Comparison of ENCODE assay signal across 9 mouse cellular contexts in genomic region chr7:27384731-27385130, GRCm38 (mm10). TPM values are rescaled to one million over a fixed set of nuclear protein-coding genes. Genes with fewer than 3 reads are reported as not detected.
DNase-seq lines count a peak whose midpoint lies in the region; ATAC-seq lines count a peak whose summit lies in the region.
"Had no signal": no experiment of that assay in that cellular context is flagged by ENCODE, and none has a peak within 500 bp of the region (broad histone marks: within the 10 kb centered on the region; RNA-seq: fewer than 3 reads in every experiment).

No protein-coding gene starts in this region.

- no peak overlapping the region for H3K4me3 ChIP-seq in embryonic facial prominence, embryonic 14.5 days (ENCODE audit: low read depth, low read length)

- H3K9me3 ChIP-seq in embryonic facial prominence, embryonic 14.5 days (ENCODE audit: control insufficient read depth, low read length) = no peaks in the 10 kb centered on the region

- ATAC-seq in embryonic facial prominence, embryonic 14.5 days (ENCODE audit: low read depth) = no peak
- ATAC-seq in megakaryocyte progenitor cell, adult 5-6 weeks (replicated peaks; ENCODE audit: poor library complexity) = peak; percentile 87

- peak; percentile 36 to 62 for DNase-seq in cerebellum, adult 18-20 months
- DNase-seq in cerebellum, adult 9-10 months = no peak
- peak; percentile 72 for DNase-seq in right cerebral cortex, postnatal 14 days
- DNase-seq in right cerebral cortex, postnatal 25 days = no peak
- peak; percentile 56 for DNase-seq in embryonic facial prominence, embryonic 14.5 days (ENCODE audit: low spot score)
- DNase-seq in kidney, postnatal 36 days = peak; percentile 48 to 90
- DNase-seq in thymus, postnatal 14 days = peak; percentile 75

- no peaks in the 10 kb centered on the region for H3K36me3 ChIP-seq in embryonic facial prominence, embryonic 14.5 days (ENCODE audit: control insufficient read depth, insufficient read depth, low read length)

- H3K4me1 ChIP-seq in embryonic facial prominence, embryonic 14.5 days (ENCODE audit: control insufficient read depth, insufficient read depth, low read length) = 0 out of 2 replicates have a peak, but pooled peaks cover under 1% of the 10 kb centered on the region

- H3K4me2 ChIP-seq in embryonic facial prominence, embryonic 14.5 days (ENCODE audit: low read depth, low read length) = no peak overlapping the region

- H3K27me3 ChIP-seq in embryonic facial prominence, embryonic 14.5 days (replicated peaks; ENCODE audit: control insufficient read depth, insufficient read depth, low read length) = no peaks in the 10 kb centered on the region

- H3K9ac ChIP-seq in embryonic facial prominence, embryonic 14.5 days (ENCODE audit: low read depth, low read length) = no peak overlapping the region

- no peak overlapping the region for H3K27ac ChIP-seq in embryonic facial prominence, embryonic 14.5 days (replicated peaks; ENCODE audit: low read depth, low read length)

- WGBS in embryonic facial prominence, embryonic 14.5 days = 27% methylated on average over 4 of the region's 4 CpGs

RNA-seq across cellular contexts. Expression of gene Gm20479, which starts 27.5 kb away (rescaled TPM):
- not detected in 2 replicates for polyA plus RNA-seq in embryonic facial prominence, embryonic 14.5 days (2014; fragmentation: Nextera tagmentation; extraction: Ambion mirVana)
- total RNA-seq in megakaryocyte progenitor cell, adult 5-6 weeks (2015) = not detected in 2 replicates
- total RNA-seq in megakaryocyte progenitor cell, adult 5-6 weeks (2017) = not detected in 2 replicates
- total RNA-seq: layer of hippocampus, postnatal 36 days had no signal

RNA-seq across cellular contexts. Expression of gene Shkbp1, which starts 28.9 kb away (rescaled TPM):
- 26.5 and 30.3 TPM in 2 replicates for polyA plus RNA-seq in embryonic facial prominence, embryonic 14.5 days (2014; fragmentation: Nextera tagmentation; extraction: Ambion mirVana)
- total RNA-seq in megakaryocyte progenitor cell, adult 5-6 weeks (2015) = 18.8 and 23.9 TPM in 2 replicates
- total RNA-seq in megakaryocyte progenitor cell, adult 5-6 weeks (2017) = 10.7 and 11.0 TPM in 2 replicates

RNA-seq across cellular contexts. Expression of gene Ltbp4, which starts 47.2 kb away (rescaled TPM):
- 74.2 and 74.8 TPM in 2 replicates for polyA plus RNA-seq in embryonic facial prominence, embryonic 14.5 days (2014; fragmentation: Nextera tagmentation; extraction: Ambion mirVana)
- total RNA-seq in megakaryocyte progenitor cell, adult 5-6 weeks (2015) = 0.05 TPM in 1 of 2 replicates, not detected in the other
- total RNA-seq in megakaryocyte progenitor cell, adult 5-6 weeks (2017) = not detected in 2 replicates

Comparison
In these comparisons a context has a peak if more than half of its experiments do, and no peak if none do; other contexts are left out.
1. DNase-seq: peak in cerebellum, adult 18-20 months (2 of 2), right cerebral cortex, postnatal 14 days (single experiment), embryonic facial prominence, embryonic 14.5 days (single experiment), kidney, postnatal 36 days (2 of 2) and thymus, postnatal 14 days (single experiment); none in cerebellum, adult 9-10 months (single experiment) and right cerebral cortex, postnatal 25 days (single experiment).